Mouse (Mus musculus): ENCODE results near the gene Rbm41.

DNA sequence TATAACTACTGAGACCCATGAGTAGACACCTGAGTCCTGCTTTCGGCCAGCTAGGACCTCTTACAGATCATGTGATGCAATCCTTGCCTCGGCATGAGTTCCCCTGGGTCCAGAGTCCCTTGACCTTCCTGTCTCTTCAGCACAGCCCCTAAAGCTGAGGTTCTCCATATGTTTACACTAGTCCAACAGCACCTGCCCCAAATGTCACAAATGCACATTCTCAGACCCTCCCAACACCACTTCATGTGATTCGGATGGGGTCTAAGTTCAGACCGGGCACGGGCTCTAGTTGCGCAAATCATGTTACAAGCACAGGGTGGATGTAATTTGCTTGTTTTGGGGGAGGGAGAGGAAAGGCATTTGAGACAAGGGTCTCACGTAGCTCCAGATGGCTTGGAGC, 121.3 kb downstream of the Rbm41 start:
- no peak for TF ChIP-seq RCOR1 (IDR thresholded peaks at IDR 0.05; ENCODE audit: low read depth, low read length)
- no peak for TF ChIP-seq EP300 (IDR thresholded peaks at IDR 0.05; ENCODE audit: low read depth in 1 of 2, low read length in 2 of 2)
- no peak for TF ChIP-seq USF1 (IDR thresholded peaks at IDR 0.05; ENCODE audit: low read depth, low read length)
- TF ChIP-seq E2F4 (IDR thresholded peaks at IDR 0.05; ENCODE audit: borderline replicate concordance, low read depth, low read length), result no peak
- TF ChIP-seq GATA1 (IDR thresholded peaks at IDR 0.05; ENCODE audit: low read depth, low read length), result no peak
- no peak for TF ChIP-seq POLR2AphosphoS2 (IDR thresholded peaks at IDR 0.05; ENCODE audit: low read length)
- no peak for TF ChIP-seq CTCF (IDR thresholded peaks at IDR 0.05 in 2 of 3, conservative IDR thresholded peaks at IDR 0.05 in 1 of 3; ENCODE audit: control insufficient read depth in 1 of 3, insufficient read depth in 1 of 3, low read depth in 2 of 3, low read length in 3 of 3, poor library complexity in 1 of 3, severe bottlenecking in 1 of 3)
- TF ChIP-seq SIN3A (IDR thresholded peaks at IDR 0.05; ENCODE audit: low read length), result no peak
- TF ChIP-seq TAL1 (IDR thresholded peaks at IDR 0.05; ENCODE audit: low read length), result no peak
- no peak for TF ChIP-seq ZMIZ1 (IDR thresholded peaks at IDR 0.05; ENCODE audit: low read depth, low read length)
- no peak for TF ChIP-seq MAX (IDR thresholded peaks at IDR 0.05; ENCODE audit: low read length)
- no peak for TF ChIP-seq ZKSCAN1 (IDR thresholded peaks at IDR 0.05; ENCODE audit: low read depth, low read length)

Measured in MEL (cell line).